Mouse (Mus musculus) megakaryocyte, embryonic 14.5 days (primary cell): ENCODE data around the gene Gm49337.

Experiments used
- FLI1 ChIP-seq: IDR thresholded peaks from 2 replicates; pipeline ENCODE4 v1.6.1; 2012; ENCODE audit warnings: low read length, inconsistent platforms, mixed read lengths
- GATA1 ChIP-seq: IDR thresholded peaks from 3 replicates; pipeline ENCODE4 v1.6.1; 2012; ENCODE audit warnings: mixed read lengths, low read length, inconsistent platforms, borderline replicate concordance

DNA sequence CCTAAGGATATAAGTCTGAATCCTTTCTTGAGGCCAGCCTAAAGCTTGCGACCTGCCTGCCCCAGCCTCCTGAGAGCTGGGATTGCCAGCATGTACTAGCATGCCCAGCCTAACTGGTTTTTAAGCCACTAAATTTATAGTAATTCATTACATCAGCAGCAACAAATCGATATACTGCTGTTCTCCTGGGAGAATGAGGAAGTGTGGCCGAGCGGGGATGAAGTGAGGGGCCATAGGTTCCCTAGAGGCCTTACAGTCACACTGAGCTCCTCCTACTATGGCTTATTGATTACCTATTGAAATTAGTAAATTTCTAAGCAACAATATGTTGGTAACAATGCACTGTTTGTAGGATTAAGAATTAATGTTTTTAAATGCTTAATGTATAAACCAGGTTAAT is 40.1 kb upstream of the Gm49337 start:
- TF ChIP-seq GATA1 (no peak), FLI1 (no peak)
